Mouse (Mus musculus): Measurements from ENCODE around the gene Pcmt1.

The Pcmt1 gene

DNA sequence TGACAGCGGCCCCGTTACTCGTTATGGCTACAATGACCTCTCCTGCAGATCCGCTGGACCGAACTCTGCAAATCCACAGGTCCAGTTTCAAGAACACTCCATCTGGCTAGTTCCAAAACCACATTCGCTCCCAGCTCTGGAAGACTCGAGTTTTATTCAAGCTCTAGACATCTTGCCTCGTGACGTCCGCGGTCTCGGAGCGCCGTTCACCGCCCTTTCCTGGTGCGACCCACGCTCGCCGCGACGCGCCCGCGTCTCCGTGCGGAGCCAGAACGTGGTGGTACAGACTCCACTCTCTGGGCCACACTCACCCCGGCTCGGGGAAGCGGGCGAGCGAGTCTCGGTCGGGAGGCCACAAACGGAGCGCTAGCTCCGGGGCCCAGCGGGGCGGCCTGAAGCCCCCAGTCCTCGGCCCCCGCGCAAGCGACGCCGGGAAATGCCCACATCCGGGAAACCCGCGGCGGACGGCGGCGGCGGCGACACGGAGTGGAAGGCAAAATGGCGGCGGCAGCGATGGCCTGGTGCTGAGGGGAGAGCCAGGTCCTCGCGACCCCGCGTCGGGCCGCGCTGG lies at the start of gene Pcmt1, which contains the start of gene Lats1:
TSS of gene Pcmt1 (minus strand) at position 406 of the 571 bp plus-strand sequence.
TSS of gene Lats1 (plus strand) at position 484 of the 571 bp plus-strand sequence.
- peak; percentile 57 for DNase-seq (ENCODE audit: low read depth)

GRCm38 (mm10) chr10:7727011-7727410 lies 46.1 kb upstream of the Pcmt1 start:
- no peak for DNase-seq (ENCODE audit: low read depth)

- no peak for DNase-seq (ENCODE audit: low read depth)
Observed at GRCm38 (mm10) chr10:7726501-7726812, 45.5 kb upstream of the Pcmt1 start.

DNA sequence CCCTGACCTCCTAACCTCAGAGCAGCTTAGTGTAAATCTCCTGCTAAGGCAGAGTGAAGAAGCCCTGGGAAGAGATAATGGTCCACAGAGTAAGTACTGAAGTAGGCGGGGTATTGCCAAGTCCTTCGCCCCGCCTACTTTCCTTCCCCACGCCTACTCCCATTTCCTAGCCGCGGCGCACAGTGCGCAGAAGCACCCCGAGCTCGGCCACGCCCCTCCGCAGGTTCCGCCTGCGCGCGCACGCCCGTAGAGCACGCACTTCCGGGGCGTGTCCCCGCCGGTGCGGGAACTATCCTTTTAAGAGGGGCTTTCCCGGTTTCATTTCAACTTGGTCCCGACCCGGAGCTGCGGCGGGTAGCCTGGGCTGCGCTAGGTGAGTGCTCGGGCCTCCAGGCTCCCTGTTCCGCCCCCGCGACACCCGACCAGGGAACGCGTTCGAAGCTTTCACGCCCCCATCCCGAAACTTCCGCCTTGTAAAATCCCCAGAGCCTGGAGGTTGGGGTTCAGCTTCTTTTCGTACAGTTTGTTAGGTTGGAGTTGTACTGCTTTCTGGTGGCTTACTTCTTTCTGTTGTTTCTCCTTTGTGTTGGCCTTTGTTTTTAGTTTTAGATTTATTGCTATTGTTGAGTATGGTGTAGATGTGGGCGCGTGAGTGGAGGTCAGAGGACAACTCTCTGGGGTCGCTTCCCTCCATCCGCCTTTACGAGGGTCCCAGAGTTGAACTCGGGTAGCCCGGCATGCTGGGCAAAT lies 45.0 kb upstream of the Pcmt1 start, which contains the start of gene Katna1:
TSS of gene Katna1 (plus strand) at position 250 of the 750 bp plus-strand sequence.
- peak; percentile 92 for DNase-seq (ENCODE audit: low read depth)

- no peak for DNase-seq (ENCODE audit: low read depth)
Observed at GRCm38 (mm10) chr10:7715056-7715455, 34.1 kb upstream of the Pcmt1 start.

GRCm38 (mm10) chr10:7712506-7712905 lies 31.6 kb upstream of the Pcmt1 start:
- no peak for DNase-seq (ENCODE audit: low read depth)

DNA sequence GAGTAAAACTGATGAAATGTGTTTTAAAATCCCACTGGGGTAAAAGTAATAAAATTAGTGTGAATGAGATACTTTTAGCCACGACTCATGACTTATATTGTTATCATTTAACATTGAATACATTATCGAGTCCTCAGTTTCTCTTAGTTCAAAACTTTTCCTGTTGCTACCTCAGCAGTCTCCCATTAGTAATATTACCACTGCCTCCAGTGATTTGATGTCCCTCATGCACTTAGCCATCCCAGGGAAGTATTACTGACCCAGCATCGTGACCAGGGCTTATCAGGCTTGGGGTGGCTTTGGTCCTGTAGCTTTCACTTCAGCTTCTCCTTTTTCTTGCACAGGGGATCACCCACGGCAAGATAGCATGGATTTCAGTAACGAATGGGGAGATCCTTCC lies 29.2 kb upstream of the Pcmt1 start:
- no peak for DNase-seq (ENCODE audit: low read depth)

- no peak for DNase-seq (ENCODE audit: low read depth)
Observed at GRCm38 (mm10) chr10:7702586-7702985, 21.6 kb upstream of the Pcmt1 start.

DNA sequence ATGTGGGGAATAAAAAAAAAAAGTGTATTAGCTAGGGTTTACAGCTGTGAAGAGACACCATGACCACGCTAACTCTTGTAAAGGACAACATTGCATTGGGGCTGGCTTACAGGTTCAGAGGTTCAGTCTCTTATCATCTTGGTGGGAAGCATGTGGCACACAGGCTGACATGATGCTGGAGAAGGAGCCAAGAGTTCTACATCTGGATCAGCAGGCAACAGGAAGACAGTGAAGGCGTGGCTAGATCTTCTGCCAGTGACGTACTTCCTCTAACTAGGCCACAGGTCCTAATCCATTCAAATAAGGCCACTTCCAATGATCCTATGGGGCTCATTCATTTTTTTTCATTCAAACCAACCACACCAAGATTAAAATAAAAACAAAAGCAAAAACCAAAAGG lies 19.2 kb upstream of the Pcmt1 start:
- no peak for DNase-seq (ENCODE audit: low read depth)

GRCm38 (mm10) chr10:7695286-7695685 lies 14.3 kb upstream of the Pcmt1 start:
- no peak for DNase-seq (ENCODE audit: low read depth)

GRCm38 (mm10) chr10:7686902-7687301 lies 6.0 kb upstream of the Pcmt1 start:
- no peak for DNase-seq (ENCODE audit: low read depth)

- no peak for DNase-seq (ENCODE audit: low read depth)
Observed at GRCm38 (mm10) chr10:7682249-7682648, 1.3 kb upstream of the Pcmt1 start.

DNA sequence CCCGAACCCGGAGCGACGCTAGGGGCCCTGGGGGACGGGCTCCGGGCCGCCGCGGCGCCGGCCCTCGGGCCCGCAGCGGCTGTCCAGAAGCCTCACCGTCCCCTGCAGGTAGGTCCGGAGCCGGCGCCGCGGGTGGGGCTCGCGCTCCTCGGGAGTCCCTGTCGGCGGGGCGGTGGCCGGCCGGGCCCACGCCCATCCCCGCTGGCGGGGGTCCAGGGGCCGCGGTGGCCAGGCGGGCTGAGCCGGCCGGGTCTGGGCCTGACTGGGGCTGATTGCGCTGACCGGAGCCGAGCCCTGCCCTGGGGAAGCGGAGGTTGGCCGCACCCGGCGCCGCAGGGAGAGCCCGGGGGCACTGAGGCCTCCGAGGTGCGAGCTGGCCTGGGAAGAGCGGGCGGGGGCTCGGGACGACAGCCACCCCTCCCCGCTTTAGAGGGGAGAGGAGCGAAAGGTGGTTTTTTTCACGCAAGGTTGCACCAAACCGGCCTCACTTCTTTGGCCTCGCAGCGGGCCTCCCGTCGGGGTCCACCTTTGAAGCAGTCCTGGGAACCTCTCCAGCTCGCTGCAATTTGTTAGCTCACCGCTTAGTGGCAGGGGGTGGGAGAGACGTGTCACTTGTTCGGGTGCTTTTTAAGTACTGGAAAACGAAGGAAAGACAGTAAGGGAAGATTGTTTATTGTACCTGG lies 548 bp upstream of the Pcmt1 start:
- DNase-seq (ENCODE audit: low read depth) = peak; percentile 55

- DNase-seq (ENCODE audit: low read depth) = peak; percentile 48
Observed at GRCm38 (mm10) chr10:7673673-7674072, 7.3 kb downstream of the Pcmt1 start.

GRCm38 (mm10) chr10:7667342-7667802 lies 13.6 kb downstream of the Pcmt1 start, which contains the start of gene Nup43:
TSS of gene Nup43 (plus strand) at chr10:7667503.
- peak; percentile 88 for DNase-seq (ENCODE audit: low read depth)

DNA sequence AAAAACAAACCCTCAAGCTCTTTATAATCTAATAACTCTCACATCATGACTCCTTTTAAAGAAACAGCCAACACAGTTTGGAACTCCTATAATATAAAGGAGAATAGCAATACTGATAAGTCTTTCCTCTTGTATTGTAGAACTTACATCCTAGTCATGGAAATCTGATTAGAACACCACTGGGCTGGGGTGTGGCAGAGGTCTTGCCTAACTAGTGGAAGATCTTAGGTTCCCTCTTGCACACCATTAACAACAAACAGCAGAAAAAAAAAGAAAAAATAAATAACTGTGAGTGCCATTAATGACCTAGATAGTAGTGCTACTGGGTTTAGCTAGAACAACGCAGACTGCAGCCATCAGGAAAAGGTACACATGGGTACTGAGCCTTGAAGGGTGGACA lies 16.0 kb downstream of the Pcmt1 start:
- no peak for DNase-seq (ENCODE audit: low read depth)

- no peak for DNase-seq (ENCODE audit: low read depth)
Observed at GRCm38 (mm10) chr10:7664027-7664526, 16.9 kb downstream of the Pcmt1 start.

DNA sequence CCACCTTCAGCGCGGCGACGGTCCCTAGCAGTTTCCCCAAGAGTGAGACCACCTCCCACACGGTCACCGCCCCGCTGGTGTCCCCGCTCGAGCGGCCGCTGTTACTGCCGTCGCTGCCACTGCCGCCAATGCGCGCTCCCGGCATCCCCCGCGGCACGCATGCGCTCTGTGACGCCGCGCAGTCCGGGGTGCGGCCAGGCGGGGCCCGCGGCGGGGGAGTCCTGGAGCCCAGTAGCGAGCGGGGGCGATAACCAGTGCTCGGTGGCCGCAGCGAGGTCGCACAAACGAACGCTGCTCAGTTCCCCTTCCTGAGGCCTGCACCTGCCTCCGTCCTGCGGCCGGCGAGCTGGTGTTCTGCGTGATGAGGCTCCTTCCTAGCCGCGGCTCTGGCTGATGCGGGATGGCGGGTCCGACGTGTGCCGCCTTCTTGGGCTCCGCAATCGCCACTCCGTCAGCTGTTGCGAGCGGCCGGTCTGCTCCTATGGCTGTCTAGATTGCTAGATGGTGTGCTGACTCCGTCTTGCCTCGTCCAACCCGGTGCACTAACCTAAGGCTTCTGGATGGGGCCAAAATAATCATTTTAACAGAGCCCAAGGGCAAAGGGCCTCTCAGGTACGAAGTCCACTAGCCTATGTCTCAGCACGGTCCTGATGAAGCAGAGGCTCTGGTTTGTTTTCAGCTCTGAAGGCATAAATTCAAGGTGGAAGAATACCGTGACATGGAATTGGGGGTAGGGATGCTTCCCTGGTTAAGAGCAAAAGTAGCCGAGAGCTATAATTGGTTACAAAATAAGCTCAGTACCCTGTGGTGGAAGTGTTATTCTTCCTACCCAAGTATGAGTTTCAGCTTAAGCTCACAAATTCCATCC lies 17.5 kb downstream of the Pcmt1 start:
- DNase-seq (ENCODE audit: low read depth) = peak; percentile 76

DNA sequence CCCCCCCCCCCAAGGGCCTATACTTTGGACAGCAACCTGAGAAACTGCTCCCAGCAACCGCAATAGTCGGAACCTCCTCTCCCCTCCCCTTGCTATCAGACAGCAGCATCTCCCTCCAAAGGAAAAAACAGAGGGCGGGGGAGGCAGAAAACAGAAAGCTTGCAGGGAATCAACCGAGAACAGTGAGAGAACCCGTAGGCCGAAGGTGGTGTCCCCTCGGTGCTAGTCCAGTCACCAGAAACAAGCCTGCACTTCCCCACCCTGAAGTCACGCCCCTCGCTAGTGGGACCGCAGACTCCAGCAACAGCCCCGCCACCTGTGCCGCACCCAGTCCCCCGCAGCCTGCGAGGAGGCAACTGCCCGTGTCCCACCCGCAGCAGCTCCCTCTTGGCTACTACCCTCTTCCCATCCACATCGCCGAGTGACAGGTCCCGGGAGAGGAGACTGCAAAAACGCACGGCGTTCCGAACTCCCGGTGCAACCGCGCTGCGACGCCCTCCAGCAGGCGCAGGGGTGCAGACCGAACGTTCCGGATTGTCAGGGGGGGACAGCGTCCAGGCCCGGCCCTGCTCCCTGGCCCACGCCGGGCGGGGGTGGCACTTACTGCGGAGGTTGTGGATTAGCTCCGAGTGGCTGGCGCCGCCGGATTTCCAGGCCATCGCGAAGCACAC lies 18.3 kb downstream of the Pcmt1 start:
- peak; percentile 69 for DNase-seq (ENCODE audit: low read depth)

- no peak for DNase-seq (ENCODE audit: low read depth)
Observed at GRCm38 (mm10) chr10:7651057-7651456, 29.9 kb downstream of the Pcmt1 start.

- no peak for DNase-seq (ENCODE audit: low read depth)
Observed at GRCm38 (mm10) chr10:7649059-7649458, 31.9 kb downstream of the Pcmt1 start.

All from c-Kit-positive CD71-positive TER-119-negative erythroid progenitor cells, embryonic 14.5 days (primary cell).